Mouse (Mus musculus) bone marrow macrophage, adult 2 months (primary cell): ENCODE results near the gene Ap2b1. TPM values are rescaled to one million over a fixed set of nuclear protein-coding genes. Genes with fewer than 3 reads are reported as not detected.

ENCODE experiments used
- H3K27ac ChIP-seq: 2 replicates; pipeline ENCODE4 v1.5.1; 2012; ENCODE audit warnings: low read depth, low read length; ENCODE audit not compliant: insufficient read depth
- H3K4me1 ChIP-seq: 2 replicates; pipeline ENCODE4 v1.6.1; 2012; ENCODE audit warnings: low read length; ENCODE audit not compliant: control insufficient read depth, insufficient read depth
- H3K4me3 ChIP-seq: 2 replicates; pipeline ENCODE4 v1.5.1; 2012; ENCODE audit warnings: mild to moderate bottlenecking, low read length, moderate library complexity; ENCODE audit not compliant: insufficient read depth
- CTCF ChIP-seq: IDR thresholded peaks from 2 replicates; pipeline ENCODE4 v1.5.1; 2012; ENCODE audit warnings: low read depth, mild to moderate bottlenecking, low read length, moderate library complexity
- POLR2A ChIP-seq: IDR thresholded peaks from 2 replicates; pipeline ENCODE4 v1.6.1; 2012; ENCODE audit warnings: mild to moderate bottlenecking, low read depth, low read length, borderline replicate concordance
- polyA plus RNA-seq: library from polyadenylated mRNA; stranded (reverse); fragments of >200 nt; gene quantifications from 2 replicates; pipeline ENCODE4 v1.2.4, GENCODE M21; 2012; ENCODE audit not compliant: missing spikeins, insufficient read depth, insufficient read length

Ap2b1 gene
- polyA plus RNA-seq, 1 experiment = 69.7 TPM

GRCm38 (mm10) chr11:83439426-83440060 lies 140.7 kb downstream of the Ap2b1 start:
- peak overlapping the region; percentile 71 for H3K4me3 ChIP-seq
- TF ChIP-seq CTCF (no peak), POLR2A (no peak)
- H3K4me1 ChIP-seq = no peaks in the 10 kb centered on the region
- no peak overlapping the region for H3K27ac ChIP-seq

GRCm38 (mm10) chr11:83440081-83441064 lies 141.5 kb downstream of the Ap2b1 start:
- H3K4me1 ChIP-seq = no peaks in the 10 kb centered on the region
- peak overlapping the region; percentile 71 for H3K4me3 ChIP-seq
- TF ChIP-seq CTCF (peak; percentile 51), POLR2A (no peak)
- H3K27ac ChIP-seq = no peak overlapping the region

- H3K27ac ChIP-seq = no peak overlapping the region
- TF ChIP-seq CTCF (no peak), POLR2A (no peak)
- no peaks in the 10 kb centered on the region for H3K4me1 ChIP-seq
- H3K4me3 ChIP-seq = no peak overlapping the region
Measured at GRCm38 (mm10) chr11:83441235-83441634, 142.4 kb downstream of the Ap2b1 start.

DNA sequence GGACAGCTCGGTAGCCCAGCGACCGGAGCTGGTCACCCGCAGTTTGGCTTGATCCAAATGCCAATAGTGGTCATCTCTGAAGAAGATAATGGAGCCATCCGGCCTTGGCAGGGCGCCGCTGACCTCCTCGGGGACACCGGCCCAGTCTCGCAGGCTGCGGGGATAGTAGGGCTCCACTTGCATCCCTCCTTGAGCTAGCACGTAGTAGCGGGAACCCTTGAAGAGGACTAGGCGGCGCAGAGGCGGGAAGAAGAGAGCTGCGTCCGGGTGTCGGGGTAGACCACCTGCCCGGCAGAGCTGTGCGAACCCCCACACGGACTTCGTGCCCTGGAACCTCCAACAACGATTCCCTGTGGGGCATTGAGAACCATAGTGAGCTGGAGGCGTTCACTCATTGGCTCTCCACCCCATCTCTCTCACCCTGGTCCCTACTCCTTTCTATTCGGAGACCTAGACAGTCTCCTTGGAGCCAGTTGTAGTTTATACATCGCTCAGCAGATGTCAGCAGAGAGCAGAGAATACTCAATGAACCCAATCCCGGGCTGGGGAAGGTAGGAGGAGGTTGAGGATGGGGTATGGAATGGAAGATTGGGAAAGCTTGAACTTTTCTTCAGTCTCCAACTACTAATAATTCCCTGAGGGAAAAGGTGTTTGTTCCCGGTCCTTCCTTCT lies 143.9 kb downstream of the Ap2b1 start:
- Histone ChIP-seq H3K27ac (no peak overlapping the region), H3K4me3 (no peak overlapping the region; the same call in 1 of the 2 replicates), H3K4me1 (no peaks in the 10 kb centered on the region)
- TF ChIP-seq POLR2A (no peak), CTCF (no peak)

GRCm38 (mm10) chr11:83443824-83444223 lies 145.0 kb downstream of the Ap2b1 start:
- H3K4me1 ChIP-seq = no peaks in the 10 kb centered on the region
- no peak overlapping the region for H3K4me3 ChIP-seq
- TF ChIP-seq CTCF = no peak
- no peak for TF ChIP-seq POLR2A
- H3K27ac ChIP-seq = no peak overlapping the region

DNA sequence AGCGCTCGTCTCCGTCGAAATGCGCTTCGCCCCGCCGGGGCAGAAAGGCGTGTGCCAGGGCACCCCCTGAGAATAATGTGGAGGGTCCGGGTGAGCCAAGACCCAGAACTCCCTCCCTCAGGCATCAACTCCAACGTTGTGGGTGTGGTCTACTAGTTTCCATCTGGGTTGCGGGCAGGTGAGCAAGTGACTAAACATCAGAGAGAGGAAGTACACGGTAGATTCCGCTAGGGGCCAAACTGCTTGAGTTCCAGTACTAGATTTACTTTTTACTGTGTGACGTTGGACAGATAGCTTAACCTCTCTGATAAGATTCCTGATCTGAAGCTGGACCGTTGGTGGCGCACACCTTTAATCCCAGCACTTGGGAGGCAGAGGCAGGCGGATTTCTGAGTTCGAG lies 146.2 kb downstream of the Ap2b1 start:
- TF ChIP-seq CTCF = no peak
- no peak for TF ChIP-seq POLR2A
- no peak overlapping the region for H3K27ac ChIP-seq
- no peaks in the 10 kb centered on the region for H3K4me1 ChIP-seq
- H3K4me3 ChIP-seq = peak overlapping the region; percentile 29; the same call in 1 of the 2 replicates

GRCm38 (mm10) chr11:83447612-83448011 lies 148.8 kb downstream of the Ap2b1 start:
- H3K27ac ChIP-seq = no peak overlapping the region
- no peaks in the 10 kb centered on the region for H3K4me1 ChIP-seq
- TF ChIP-seq POLR2A (no peak), CTCF (no peak)
- H3K4me3 ChIP-seq = no peak overlapping the region

DNA sequence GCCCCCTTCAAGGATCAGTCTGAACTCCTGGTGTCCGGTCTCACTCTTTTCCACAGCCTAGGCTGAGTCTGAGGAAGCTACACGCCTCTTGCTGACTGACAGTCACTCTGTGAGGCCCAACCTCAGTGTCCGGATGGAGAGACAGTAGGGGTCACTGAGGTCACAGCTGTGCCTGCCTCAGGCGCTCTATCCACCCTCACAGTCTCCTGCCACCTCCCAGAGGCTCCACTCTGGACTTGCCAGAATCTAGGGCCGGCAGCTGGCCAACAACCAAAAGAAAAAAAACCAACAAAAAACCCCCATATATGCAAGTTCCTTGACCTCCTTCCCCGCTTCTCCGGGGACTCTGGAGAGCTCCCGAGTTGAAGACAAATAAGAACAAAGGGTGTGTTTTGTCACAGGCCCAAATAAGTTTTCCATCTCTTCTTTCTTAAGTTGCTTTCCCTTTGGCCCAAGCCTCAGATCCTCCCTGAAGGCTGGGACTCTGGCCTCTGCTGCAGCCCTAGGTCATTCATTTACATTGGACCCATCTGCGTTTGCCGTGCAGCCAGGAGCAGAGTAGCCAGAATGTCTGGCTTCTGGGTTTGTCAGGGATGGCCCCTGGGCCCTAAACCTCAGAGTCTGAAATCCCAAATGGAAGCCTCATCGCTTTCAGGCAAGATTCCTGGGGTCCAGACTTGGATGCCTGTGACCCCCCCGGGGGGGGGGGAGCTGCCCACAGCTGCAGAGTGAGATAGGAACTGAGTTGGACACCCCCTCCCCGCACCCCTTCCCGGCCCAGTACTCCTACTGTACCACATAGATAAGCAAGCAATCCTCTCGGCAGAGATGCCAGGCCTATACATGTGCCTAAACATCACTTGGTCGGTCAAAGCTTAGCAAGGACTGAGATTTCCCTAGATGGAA lies 149.4 kb downstream of the Ap2b1 start:
- Histone ChIP-seq H3K27ac (no peak overlapping the region), H3K4me3 (no peak overlapping the region), H3K4me1 (no peaks in the 10 kb centered on the region)
- TF ChIP-seq CTCF = no peak
- TF ChIP-seq POLR2A = no peak

- no peaks in the 10 kb centered on the region for H3K4me1 ChIP-seq
Measured at GRCm38 (mm10) chr11:83448927-83449236, 150.1 kb downstream of the Ap2b1 start.

More at GRCm38 (mm10) chr11:83448927-83449236, 150.1 kb downstream of the Ap2b1 start:
- TF ChIP-seq POLR2A (no peak), CTCF (no peak)
- no peak overlapping the region for H3K27ac ChIP-seq
- no peak overlapping the region for H3K4me3 ChIP-seq
